Mouse (Mus musculus): ENCODE results near the gene Prpf4. TPM values are rescaled to one million over a fixed set of nuclear protein-coding genes. Genes with fewer than 3 reads are reported as not detected.

Gene Prpf4
- 34.3 and 35.2 TPM in 2 replicates for polyA plus RNA-seq (2016; fragmentation: Nextera tagmentation; extraction: Ambion mirVana)

- peak within 1 kb of the TSS; percentile 83 for H3K4me3 ChIP-seq
- peak; percentile 97 for DNase-seq (ENCODE audit: low spot score)
- H3K27ac ChIP-seq (replicated peaks): peak within 1 kb of the TSS; percentile 93
- H3K4me1 ChIP-seq: peaks cover 31% of the 10 kb centered on the region
- WGBS: under 1% methylated on average over 39 of the region's 39 CpGs
- H3K27me3 ChIP-seq (ENCODE audit: low read depth, poor library complexity, severe bottlenecking): no peaks in the 10 kb centered on the region
- peaks cover 63% of the 10 kb centered on the region for H3K36me3 ChIP-seq
- H3K9me3 ChIP-seq (replicated peaks): no peaks in the 10 kb centered on the region
These were observed at the start of gene Prpf4, which contains the start of gene Cdc26 for GRCm38 (mm10) chr4:62408601-62409282. Prpf4 (plus strand) TSS chr4:62408797. Cdc26 (minus strand) TSS chr4:62408642.

DNA sequence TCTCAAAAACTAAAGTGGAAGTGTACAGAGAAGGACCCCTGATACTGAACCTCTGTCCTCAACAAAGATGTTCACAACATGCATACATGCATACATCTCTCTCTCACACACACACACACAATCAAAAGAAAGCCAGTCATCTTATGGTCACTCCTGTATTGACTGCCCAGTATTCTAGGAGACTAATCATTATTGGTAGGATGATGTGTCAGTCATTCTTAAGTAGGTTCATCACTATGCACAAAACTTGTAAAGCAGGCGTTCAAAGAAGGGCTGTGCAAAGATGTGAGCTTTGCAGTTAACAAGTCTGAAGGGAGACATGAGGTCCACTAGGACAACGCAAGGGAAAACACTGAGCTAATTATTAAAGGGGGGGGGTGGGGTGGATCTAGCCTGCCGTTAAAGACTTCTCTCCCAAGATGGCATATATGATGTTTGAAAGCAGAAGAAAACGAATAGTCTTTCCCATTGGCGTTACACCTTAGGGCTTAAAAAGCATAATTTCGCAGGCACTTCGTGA is 49.3 kb upstream of the Prpf4 start:
- Histone ChIP-seq H3K36me3 (no peaks in the 10 kb centered on the region), H3K4me3 (peak overlapping the region; percentile 81), H3K27me3 (ENCODE audit: low read depth, poor library complexity, severe bottlenecking) (no peaks in the 10 kb centered on the region), H3K27ac (replicated peaks) (peak overlapping the region; percentile 87; the same call in 1 of the 2 replicates), H3K9me3 (replicated peaks) (no peaks in the 10 kb centered on the region), H3K4me1 (peaks cover 23% of the 10 kb centered on the region)
- WGBS: 53% methylated on average over 7 of the region's 7 CpGs
- DNase-seq (ENCODE audit: low spot score): no peak

GRCm38 (mm10) chr4:62360088-62360804 is 48.4 kb upstream of the Prpf4 start, which contains the start of the genes Fkbp15 and Slc31a1:
Fkbp15 (minus strand) TSS chr4:62360548.
Slc31a1 (plus strand) TSS chr4:62360727.
- no peaks in the 10 kb centered on the region for H3K9me3 ChIP-seq (replicated peaks)
- DNase-seq (ENCODE audit: low spot score): peak; percentile 98
- peak within 1 kb of the TSS; percentile 87 for H3K27ac ChIP-seq (replicated peaks)
- H3K36me3 ChIP-seq: no peaks in the 10 kb centered on the region
- peaks cover 23% of the 10 kb centered on the region for H3K4me1 ChIP-seq
- under 1% methylated on average over 51 of the region's 51 CpGs for WGBS
- no peaks in the 10 kb centered on the region for H3K27me3 ChIP-seq (ENCODE audit: low read depth, poor library complexity, severe bottlenecking)
- H3K4me3 ChIP-seq: peak within 1 kb of the TSS; percentile 81

DNA sequence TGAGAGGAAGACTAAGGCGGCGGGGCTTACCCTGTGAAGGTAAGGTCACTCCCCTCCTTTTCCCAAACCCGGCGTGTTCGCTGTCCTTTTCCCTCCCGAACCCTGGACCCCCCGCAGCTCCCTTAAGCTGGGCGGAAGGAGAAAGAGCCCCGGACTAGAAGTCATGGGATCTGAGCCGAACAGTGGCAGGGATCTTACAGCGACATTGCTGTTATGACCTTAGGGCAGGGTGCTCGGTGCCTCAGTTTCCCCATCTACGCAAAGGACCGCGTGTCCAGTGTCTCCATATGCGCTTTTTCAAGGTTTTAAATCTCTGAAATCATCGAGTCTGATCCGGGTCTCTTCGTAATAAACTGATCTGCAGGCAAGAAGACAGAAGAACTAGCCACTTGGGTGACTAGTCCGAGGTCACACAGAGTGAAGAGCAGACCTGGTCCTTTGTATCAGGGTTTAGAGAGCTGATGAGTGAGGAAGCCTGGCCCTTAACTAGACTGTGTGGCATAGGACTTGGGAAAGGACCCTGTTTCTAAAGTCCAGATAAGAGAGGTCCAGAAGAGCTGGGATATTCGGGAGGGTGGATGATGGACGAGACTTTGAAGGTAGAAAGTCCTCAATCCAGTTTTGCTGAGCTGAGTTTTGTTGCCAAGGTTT is 47.7 kb upstream of the Prpf4 start:
- Histone ChIP-seq H3K27ac (replicated peaks) (peak overlapping the region; percentile 87), H3K4me1 (peaks cover 23% of the 10 kb centered on the region), H3K9me3 (replicated peaks) (no peaks in the 10 kb centered on the region), H3K4me3 (peak overlapping the region; percentile 81), H3K36me3 (no peaks in the 10 kb centered on the region), H3K27me3 (ENCODE audit: low read depth, poor library complexity, severe bottlenecking) (no peaks in the 10 kb centered on the region)
- no peak for DNase-seq (ENCODE audit: low spot score)
- WGBS: under 1% methylated on average over 21 of the region's 22 CpGs

DNA sequence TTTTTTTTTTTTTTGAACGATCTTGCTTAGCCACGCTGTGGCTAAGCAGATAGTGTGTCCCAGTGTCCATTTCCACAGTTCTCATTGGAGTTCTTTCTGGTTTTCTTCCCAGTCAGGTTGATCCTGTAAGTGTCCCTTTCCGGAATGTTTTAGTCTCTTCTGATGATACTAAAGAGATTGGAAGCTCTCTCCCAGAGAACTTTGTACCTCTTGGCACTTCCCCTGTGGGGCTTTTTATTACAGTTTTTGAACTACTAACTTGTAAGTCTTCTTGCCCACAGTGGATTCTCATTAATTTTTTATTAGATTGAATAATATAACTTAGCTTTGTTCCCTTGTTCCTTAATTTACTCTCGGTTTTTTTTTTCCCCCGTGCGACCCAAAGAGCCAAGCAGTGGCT is 47.0 kb upstream of the Prpf4 start:
- peaks cover 23% of the 10 kb centered on the region for H3K4me1 ChIP-seq
- WGBS: 67% methylated on average over 6 of the region's 6 CpGs
- H3K27ac ChIP-seq (replicated peaks): 0 out of 2 replicates have a peak overlapping the region, but pooled peaks have one; percentile 13
- H3K9me3 ChIP-seq (replicated peaks): no peaks in the 10 kb centered on the region
- DNase-seq (ENCODE audit: low spot score): no peak
- H3K36me3 ChIP-seq: no peaks in the 10 kb centered on the region
- H3K27me3 ChIP-seq (ENCODE audit: low read depth, poor library complexity, severe bottlenecking): no peaks in the 10 kb centered on the region
- peak overlapping the region; percentile 81 for H3K4me3 ChIP-seq

DNA sequence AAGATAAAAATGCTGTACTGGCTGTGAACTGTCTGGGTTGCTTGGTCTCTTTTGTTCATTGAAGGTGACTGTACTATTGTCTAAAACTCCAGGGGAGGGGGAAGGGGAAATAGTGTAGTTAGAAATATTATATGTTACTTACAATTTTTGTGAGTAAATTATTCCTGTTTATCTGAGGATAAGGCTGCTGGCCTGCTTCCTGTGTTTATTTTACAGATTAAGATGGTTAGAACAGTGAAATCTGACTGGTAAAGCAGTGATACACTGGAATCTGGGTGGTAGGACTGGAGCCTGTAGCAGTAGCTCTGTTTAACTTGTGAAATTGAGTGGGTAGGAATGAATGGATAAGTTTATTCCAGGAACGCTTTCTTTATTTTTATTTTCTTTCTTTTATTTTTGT is 46.6 kb upstream of the Prpf4 start:
- Histone ChIP-seq H3K4me1 (peaks cover 23% of the 10 kb centered on the region), H3K36me3 (no peaks in the 10 kb centered on the region), H3K9me3 (replicated peaks) (no peaks in the 10 kb centered on the region), H3K27me3 (ENCODE audit: low read depth, poor library complexity, severe bottlenecking) (no peaks in the 10 kb centered on the region), H3K27ac (replicated peaks) (0 out of 2 replicates have a peak overlapping the region, but pooled peaks have one; percentile 13), H3K4me3 (peak overlapping the region; percentile 81)
- WGBS: 93% methylated on average over 1 of the region's 1 CpGs
- no peak for DNase-seq (ENCODE audit: low spot score)

DNA sequence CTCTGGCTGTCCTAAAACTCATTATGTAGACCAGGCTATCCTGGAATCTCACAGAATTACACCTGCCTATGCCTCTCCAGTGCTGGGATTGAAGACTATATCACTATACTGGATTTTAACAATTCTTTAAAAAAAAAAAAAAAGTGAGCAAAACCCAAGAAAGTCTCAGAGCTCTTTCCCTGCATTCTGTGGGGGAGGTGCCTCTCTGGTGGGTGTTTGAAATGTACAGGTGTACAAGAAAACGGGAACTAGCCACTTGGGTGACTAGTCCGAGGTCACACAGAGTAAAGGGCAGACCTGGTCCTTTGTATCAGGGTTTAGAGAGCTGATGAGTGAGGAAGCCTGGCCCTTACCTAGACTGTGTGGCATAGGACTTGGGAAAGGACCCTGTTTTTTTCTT is 46.2 kb upstream of the Prpf4 start:
- no peaks in the 10 kb centered on the region for H3K9me3 ChIP-seq (replicated peaks)
- no peaks in the 10 kb centered on the region for H3K36me3 ChIP-seq
- peaks cover 23% of the 10 kb centered on the region for H3K4me1 ChIP-seq
- H3K27me3 ChIP-seq (ENCODE audit: low read depth, poor library complexity, severe bottlenecking): no peaks in the 10 kb centered on the region
- no peak overlapping the region; the same call in 1 of the 2 replicates for H3K4me3 ChIP-seq
- DNase-seq (ENCODE audit: low spot score): no peak
- WGBS: 86% methylated on average over 2 of the region's 2 CpGs
- no peak overlapping the region for H3K27ac ChIP-seq (replicated peaks)

DNA sequence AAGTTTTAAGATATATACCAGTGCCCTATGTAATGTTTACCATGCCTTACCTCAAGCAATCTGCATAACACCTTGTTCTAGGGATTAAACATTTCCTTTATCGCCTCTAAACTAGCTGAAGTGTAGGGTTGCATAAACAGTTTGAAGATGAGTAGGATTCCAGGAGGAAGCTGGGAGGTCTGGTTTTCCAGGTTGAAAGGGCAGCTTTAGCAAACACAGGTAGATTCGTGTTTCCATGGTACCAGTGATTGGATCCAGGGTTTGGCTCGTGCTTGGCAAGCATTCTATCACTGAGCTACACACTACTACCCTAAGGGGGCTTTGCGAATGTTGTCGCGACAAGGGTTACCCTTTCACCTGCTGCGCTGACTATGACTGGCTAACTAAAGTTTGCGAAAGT is 44.3 kb upstream of the Prpf4 start:
- Histone ChIP-seq H3K9me3 (replicated peaks) (no peaks in the 10 kb centered on the region), H3K36me3 (no peaks in the 10 kb centered on the region), H3K4me3 (no peak overlapping the region), H3K27ac (replicated peaks) (no peak overlapping the region), H3K27me3 (ENCODE audit: low read depth, poor library complexity, severe bottlenecking) (no peaks in the 10 kb centered on the region), H3K4me1 (peaks cover 18% of the 10 kb centered on the region)
- 93% methylated on average over 8 of the region's 8 CpGs for WGBS
- no peak for DNase-seq (ENCODE audit: low spot score)

- WGBS: 90% methylated on average over 4 of the region's 4 CpGs
- H3K27me3 ChIP-seq (ENCODE audit: low read depth, poor library complexity, severe bottlenecking): no peaks in the 10 kb centered on the region
- H3K4me3 ChIP-seq: no peak overlapping the region
- peaks cover 9% of the 10 kb centered on the region for H3K4me1 ChIP-seq
- H3K9me3 ChIP-seq (replicated peaks): no peaks in the 10 kb centered on the region
- H3K27ac ChIP-seq (replicated peaks): no peak overlapping the region
- DNase-seq (ENCODE audit: low spot score): no peak
- H3K36me3 ChIP-seq: no peaks in the 10 kb centered on the region
These were observed 42.3 kb upstream of the Prpf4 start for GRCm38 (mm10) chr4:62366291-62366690.

DNA sequence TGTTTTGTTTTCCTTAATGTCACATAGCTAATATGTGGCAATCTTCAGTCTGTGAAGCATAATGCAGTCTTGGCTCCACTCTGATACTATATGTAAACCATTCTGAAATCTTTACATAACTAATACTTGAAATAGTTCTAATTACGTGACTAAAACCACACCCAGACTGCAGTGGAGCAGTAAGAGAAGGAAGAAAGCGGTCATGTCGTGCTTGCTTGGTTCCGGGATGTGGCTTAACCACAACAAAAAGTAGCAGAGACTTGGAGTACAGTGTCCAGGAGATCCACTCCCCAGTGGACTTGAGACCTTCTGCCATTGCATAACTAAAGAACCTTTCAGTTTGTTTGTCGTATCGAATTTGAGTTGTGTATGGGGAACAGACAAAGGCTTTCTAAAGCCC is 41.0 kb upstream of the Prpf4 start:
- peaks cover 13% of the 10 kb centered on the region for H3K4me1 ChIP-seq
- H3K36me3 ChIP-seq: no peaks in the 10 kb centered on the region
- no peak overlapping the region for H3K27ac ChIP-seq (replicated peaks)
- DNase-seq (ENCODE audit: low spot score): no peak
- H3K9me3 ChIP-seq (replicated peaks): no peaks in the 10 kb centered on the region
- no peak overlapping the region for H3K4me3 ChIP-seq
- H3K27me3 ChIP-seq (ENCODE audit: low read depth, poor library complexity, severe bottlenecking): no peaks in the 10 kb centered on the region
- WGBS: 95% methylated on average over 6 of the region's 6 CpGs

DNA sequence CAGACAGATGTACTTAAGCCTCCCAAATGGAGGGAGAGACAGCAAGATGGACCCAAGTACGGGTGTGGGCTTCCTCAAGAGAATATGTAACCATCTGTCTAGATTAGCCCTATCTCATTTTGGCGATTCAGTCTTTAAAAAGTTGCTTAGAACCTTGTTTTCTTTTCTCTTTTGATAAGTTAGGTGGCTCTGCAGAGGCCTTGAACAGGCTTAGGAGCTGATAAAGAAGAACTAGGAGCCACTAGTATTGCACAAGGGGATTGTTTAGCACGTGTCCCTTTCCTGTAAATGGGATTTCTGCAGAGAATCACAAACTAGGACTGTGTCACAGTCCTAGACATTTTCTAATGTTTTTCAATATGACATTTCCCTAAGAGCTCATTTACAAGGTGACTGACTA is 39.5 kb upstream of the Prpf4 start:
- DNase-seq (ENCODE audit: low spot score): no peak
- WGBS: 81% methylated on average over 3 of the region's 3 CpGs

GRCm38 (mm10) chr4:62372410-62372809 is 36.2 kb upstream of the Prpf4 start:
- no peaks in the 10 kb centered on the region for H3K36me3 ChIP-seq
- 11% methylated on average over 1 of the region's 1 CpGs for WGBS
- no peak overlapping the region for H3K27ac ChIP-seq (replicated peaks)
- no peak for DNase-seq (ENCODE audit: low spot score)
- no peak overlapping the region for H3K4me3 ChIP-seq
- H3K9me3 ChIP-seq (replicated peaks): no peaks in the 10 kb centered on the region
- H3K27me3 ChIP-seq (ENCODE audit: low read depth, poor library complexity, severe bottlenecking): no peaks in the 10 kb centered on the region
- peaks cover 15% of the 10 kb centered on the region for H3K4me1 ChIP-seq

More for the DNA sequence above, 39.5 kb upstream of the Prpf4 start:
- peaks cover 15% of the 10 kb centered on the region for H3K4me1 ChIP-seq
- no peaks in the 10 kb centered on the region for H3K36me3 ChIP-seq
- no peaks in the 10 kb centered on the region for H3K9me3 ChIP-seq (replicated peaks)
- H3K4me3 ChIP-seq: no peak overlapping the region
- H3K27ac ChIP-seq (replicated peaks): no peak overlapping the region
- no peaks in the 10 kb centered on the region for H3K27me3 ChIP-seq (ENCODE audit: low read depth, poor library complexity, severe bottlenecking)
